Mouse (Mus musculus): ENCODE results near the gene Mepce.

GRCm38 (mm10) chr5:137755425-137755824 is 32.0 kb downstream of the Mepce start:
- no peak for TF ChIP-seq GATA1 (IDR thresholded peaks at IDR 0.05; ENCODE audit: low read length)
- TF ChIP-seq TAL1 (IDR thresholded peaks at IDR 0.05; ENCODE audit: low read length): no peak

Data from erythroblast, embryonic 14.5 days (primary cell).